Mouse (Mus musculus) brain, embryonic 14.5 days (tissue): ENCODE data around the gene Plk2. TPM values are rescaled to one million over a fixed set of nuclear protein-coding genes. Genes with fewer than 3 reads are reported as not detected.
A peak's percentile ranks its signal among the peaks of the same experiment; 100 is the strongest.

Source experiments
- DNase-seq: peaks from one replicate; pipeline ENCODE4 v3.0.0-alpha.2; 2011; ENCODE audit warnings: low read depth
- CTCF ChIP-seq: fragments of 200-500 bp; IDR thresholded peaks from 2 replicates; pipeline ENCODE4 v1.5.1; 2012; ENCODE audit warnings: inconsistent platforms, mild to moderate bottlenecking, moderate library complexity, borderline replicate concordance; ENCODE audit not compliant: insufficient read depth, insufficient read length; ENCODE audit errors: extremely low read depth
- POLR2A ChIP-seq: fragments of 200-500 bp; IDR thresholded peaks from 2 replicates; pipeline ENCODE4 v1.6.1; 2012; ENCODE audit warnings: mild to moderate bottlenecking, inconsistent platforms, borderline replicate concordance; ENCODE audit not compliant: poor library complexity, insufficient read depth, insufficient read length, severe bottlenecking; ENCODE audit errors: extremely low read depth
- polyA plus RNA-seq: library from polyadenylated mRNA; depleted of rRNA; stranded (reverse); fragments of >200 nt; gene quantifications from 2 replicates; pipeline ENCODE4 v1.2.3, GENCODE M21; 2012; rRNA removed

Plk2 gene
- polyA plus RNA-seq: 59.8 and 73.6 TPM in 2 replicates

GRCm38 (mm10) chr13:110394291-110395178, at the start of gene Plk2:
TSS of gene Plk2 (plus strand) at chr13:110395046.
- TF ChIP-seq CTCF (peak; percentile 61), POLR2A (peak; percentile 87; the same call in 1 of the 2 replicates)
- DNase-seq: peak; percentile 95

GRCm38 (mm10) chr13:110346707-110347106, 48.1 kb upstream of the Plk2 start:
- peak; percentile 86 for DNase-seq
- TF ChIP-seq CTCF: no peak
- no peak for TF ChIP-seq POLR2A

GRCm38 (mm10) chr13:110351051-110351450, 43.8 kb upstream of the Plk2 start:
- DNase-seq: no peak
- TF ChIP-seq CTCF: no peak
- no peak for TF ChIP-seq POLR2A

GRCm38 (mm10) chr13:110356941-110357340, 37.9 kb upstream of the Plk2 start, which contains the start of gene Gapt:
TSS of gene Gapt (minus strand) at chr13:110357199.
- no peak for DNase-seq
- no peak for TF ChIP-seq POLR2A

- TF ChIP-seq POLR2A (no peak), CTCF (no peak)
- no peak for DNase-seq
Measured at GRCm38 (mm10) chr13:110363722-110364121, 31.1 kb upstream of the Plk2 start.

- TF ChIP-seq CTCF: no peak
- no peak for TF ChIP-seq POLR2A
- no peak for DNase-seq
Measured at GRCm38 (mm10) chr13:110366477-110366876, 28.4 kb upstream of the Plk2 start.

- TF ChIP-seq POLR2A (no peak), CTCF (no peak)
- no peak for DNase-seq
Measured at GRCm38 (mm10) chr13:110367961-110368555, 26.8 kb upstream of the Plk2 start.

GRCm38 (mm10) chr13:110368556-110369040, 26.2 kb upstream of the Plk2 start:
- peak; percentile 80 for DNase-seq
- peak; percentile 91 for TF ChIP-seq CTCF

- no peak for DNase-seq
- TF ChIP-seq CTCF: no peak
- TF ChIP-seq POLR2A: no peak
Measured at GRCm38 (mm10) chr13:110369673-110370072, 25.2 kb upstream of the Plk2 start.

- DNase-seq: peak; percentile 83
- peak; percentile 72; the same call in 1 of the 2 replicates for TF ChIP-seq CTCF
- no peak for TF ChIP-seq POLR2A
Measured at GRCm38 (mm10) chr13:110382447-110382901, 12.4 kb upstream of the Plk2 start.

GRCm38 (mm10) chr13:110384514-110384913, 10.3 kb upstream of the Plk2 start:
- TF ChIP-seq CTCF (no peak), POLR2A (no peak)
- DNase-seq: no peak
